Mouse (Mus musculus): Measurements from ENCODE around the gene Kif26b.

- no peak for TF ChIP-seq CTCF (IDR thresholded peaks at IDR 0.05; ENCODE audit: extremely low read depth, insufficient read depth, insufficient read length, insufficient replicate concordance)
- no peak for TF ChIP-seq POLR2A (IDR thresholded peaks at IDR 0.05; ENCODE audit: low read depth, low read length)
Measured at GRCm38 (mm10) chr1:178748617-178749016, 219.7 kb downstream of the Kif26b start.
